Mouse (Mus musculus) layer of hippocampus, adult 2 months (tissue): ENCODE data around the gene Cdkn1b. TPM values are rescaled to one million over a fixed set of nuclear protein-coding genes. Genes with fewer than 3 reads are reported as not detected.

Experiments used
- DNase-seq, 2 experiments: peaks; one replicate each; pipeline ENCODE4 v3.0.0; 2022; ENCODE audit warnings: low spot score in 2 of 2
- H3K27ac ChIP-seq: fragments of 200-600 bp; 2 replicates; pipeline ENCODE4 v1.8.1; 2022
- H3K4me3 ChIP-seq: fragments of 200-600 bp; 2 replicates; pipeline ENCODE4 v1.8.1; 2022; ENCODE audit warnings: mild to moderate bottlenecking
- CTCF ChIP-seq: fragments of 200-600 bp; conservative IDR thresholded peaks from 2 replicates; pipeline ENCODE4 v1.8.1; 2022; ENCODE audit warnings: antibody characterized with exemption, mild to moderate bottlenecking, moderate library complexity
- total RNA-seq, 2 experiments: library from RNA; stranded (reverse); gene quantifications; 2 replicates each; pipeline ENCODE4 v1.2.3; 2021

Cdkn1b gene
- total RNA-seq, 2 experiments from 2014 or later = 47.2 to 48.0 TPM

DNA sequence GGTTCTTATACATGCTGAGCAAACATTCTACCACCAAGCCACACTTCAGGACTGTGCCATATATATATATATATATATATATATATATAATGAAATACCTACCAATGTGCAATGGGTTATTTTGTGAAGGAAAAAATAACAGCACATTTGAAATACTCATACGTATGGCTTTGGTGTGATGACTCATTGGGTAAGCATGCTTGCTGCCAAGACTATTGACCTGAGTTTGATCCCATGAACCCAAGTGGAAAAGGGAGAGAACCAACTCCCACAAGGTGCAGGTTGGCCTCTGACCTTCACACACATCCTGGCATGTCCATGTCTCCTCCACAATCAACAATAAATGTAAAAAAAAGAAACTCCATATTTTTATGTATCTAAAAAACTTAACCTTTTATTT, 48.1 kb downstream of the Cdkn1b start:
- Histone ChIP-seq H3K27ac (no peak overlapping the region), H3K4me3 (no peak overlapping the region)
- no peak for TF ChIP-seq CTCF
- no peak for DNase-seq

DNA sequence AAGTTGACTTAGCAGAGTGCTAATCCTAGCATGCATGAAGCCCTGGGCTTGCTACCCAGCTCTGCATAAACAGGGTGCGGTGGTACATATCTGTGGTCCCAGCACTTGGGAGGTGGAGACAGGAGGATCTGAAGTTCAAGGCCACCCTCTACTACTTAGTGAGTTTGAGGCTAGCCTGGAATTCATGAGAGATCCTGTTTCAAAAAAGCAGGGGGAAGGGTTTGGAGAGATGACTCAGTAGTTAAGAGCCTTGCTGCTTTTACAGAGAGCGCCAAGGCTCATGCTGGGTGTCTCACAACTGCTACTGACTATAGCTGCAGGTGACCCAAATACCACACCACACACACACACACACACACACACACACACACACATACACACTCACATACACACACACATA, 49.3 kb downstream of the Cdkn1b start:
- no peak for DNase-seq
- no peak overlapping the region for H3K4me3 ChIP-seq
- no peak overlapping the region for H3K27ac ChIP-seq
- no peak for TF ChIP-seq CTCF

DNA sequence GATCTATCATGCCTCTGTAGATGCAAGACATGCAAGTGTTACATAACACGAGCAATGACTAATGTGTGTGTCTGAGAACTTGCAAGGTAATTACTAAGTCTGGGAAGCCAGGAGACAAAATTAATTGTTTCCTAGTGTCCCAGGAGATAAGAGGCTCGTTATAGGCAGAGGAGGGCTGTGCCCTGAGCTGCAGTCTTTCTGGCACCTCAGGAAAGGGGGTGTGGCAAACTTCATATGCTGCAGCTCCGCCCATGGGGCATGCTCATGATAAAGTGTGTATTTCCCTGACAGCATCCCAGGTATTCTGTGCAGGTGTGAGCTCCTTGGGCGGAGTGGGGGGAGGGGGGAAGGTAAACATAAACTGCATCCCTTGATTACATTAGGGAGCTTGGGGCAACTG, 51.9 kb downstream of the Cdkn1b start:
- H3K27ac ChIP-seq = no peak overlapping the region
- TF ChIP-seq CTCF = no peak

More for the DNA sequence above, 51.9 kb downstream of the Cdkn1b start:
- no peak overlapping the region for H3K4me3 ChIP-seq
- no peak for DNase-seq

Other genes with a start within 250 kb of the Cdkn1b start
- gene Dusp16, start 127.8 kb upstream of the Cdkn1b start, total RNA-seq = 1 to 10 TPM; 8.6 to 8.9 TPM
- gene Crebl2, start 90.2 kb upstream of the Cdkn1b start, total RNA-seq = 10 to 100 TPM; 39.6 to 40.9 TPM
- gene Gpr19, start 21.8 kb upstream of the Cdkn1b start, total RNA-seq = 10 to 100 TPM; 22.0 to 27.4 TPM
- gene Apold1, start 61.3 kb downstream of the Cdkn1b start, total RNA-seq = 1 to 10 TPM; 1.9 to 2.5 TPM
- 10 to 100 TPM; 58.9 to 60.5 TPM for gene Ddx47, start 91.2 kb downstream of the Cdkn1b start, total RNA-seq
- under 1 TPM in 1 of 2 experiments, not detected in 1; 0.41 TPM for gene Gprc5a, start 145.2 kb downstream of the Cdkn1b start, total RNA-seq
- gene Gprc5d, start 197.9 kb downstream of the Cdkn1b start, total RNA-seq = not detected